Mouse (Mus musculus) layer of hippocampus, adult 6 months (tissue): ENCODE results near the gene Ddx5. TPM values are rescaled to one million over a fixed set of nuclear protein-coding genes. Genes with fewer than 3 reads are reported as not detected.

ENCODE experiments used
- long read RNA-seq, 2 experiments: library from polyadenylated mRNA; unstranded; transcript quantifications; one replicate each; pipeline ENCODE4 v2.0.0; 2019 to 2020
- microRNA-seq: library from miRNA; unstranded; fragments of <30 nt; microRNA quantifications from one replicate; pipeline ENCODE4 v1.2.0, GENCODE M21; 2020
- polyA plus RNA-seq: library from polyadenylated mRNA; unstranded; fragments of <200 nt; fragmentation: Nextera tagmentation; gene quantifications from 2 replicates; pipeline ENCODE4 v1.2.3, GENCODE M21; 2021

The Ddx5 gene
- 195 and 197 TPM in 2 replicates for polyA plus RNA-seq
- long read RNA-seq, experiment 1, transcript Ddx5-201 (13 exons, 3,559 nt), result major isoform, 335 of 593 reads
- long read RNA-seq, experiment 1, partial matches to known transcripts, result 136 of 593 reads
- long read RNA-seq, experiment 1, other reads (novel, unspliced or antisense), result 119 of 593 reads
- long read RNA-seq, experiment 2, transcript Ddx5-208 (12 exons, 3,593 nt), result minor isoform, 128 of 1,760 reads
- long read RNA-seq, experiment 2, transcript Ddx5-201 (13 exons, 3,559 nt), result major isoform, 1,321 of 1,760 reads
- long read RNA-seq, experiment 2, partial matches to known transcripts, result 89 of 1,760 reads
- long read RNA-seq, experiment 2, other reads (novel, unspliced or antisense), result 222 of 1,760 reads

DNA sequence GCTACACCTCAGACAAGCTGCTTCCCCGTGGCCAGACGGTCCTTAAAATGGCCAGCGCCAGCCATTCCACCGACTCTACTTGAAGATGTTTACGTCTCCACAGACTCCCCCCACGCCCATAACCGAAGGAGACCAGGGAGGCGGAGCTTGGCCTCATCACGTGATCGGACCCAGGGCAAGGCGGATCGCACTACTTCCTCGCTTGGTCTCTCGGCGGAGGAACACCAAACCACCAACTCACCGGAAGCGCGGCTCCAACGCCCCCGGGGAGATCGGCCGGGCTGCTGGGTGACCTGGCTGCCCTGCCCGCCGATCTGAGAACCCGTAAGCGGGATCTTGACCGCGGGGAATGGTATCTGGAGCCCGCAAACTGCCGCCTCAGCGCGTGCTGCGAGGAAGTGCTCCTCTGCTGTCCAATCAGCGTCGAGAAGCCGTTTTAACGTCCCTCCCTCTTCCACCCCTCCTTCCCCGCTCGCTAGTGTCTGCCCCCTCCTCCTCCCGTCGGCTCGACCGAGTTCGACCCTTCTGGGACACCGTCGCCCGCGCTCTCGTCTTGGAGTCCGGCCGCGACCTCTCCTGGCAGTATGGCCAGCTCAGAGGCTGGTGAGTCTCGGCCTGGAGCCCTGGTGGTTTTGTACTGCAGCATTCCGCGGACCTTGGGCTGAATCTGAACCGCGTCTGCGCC is at the start of gene Ddx5, which contains the start of gene Cep95:
Gene Ddx5, minus strand, starts transcription at position 411 of the 685 bp plus-strand sequence.
Gene Cep95, plus strand, starts transcription at position 478 of the 685 bp plus-strand sequence.

DNA sequence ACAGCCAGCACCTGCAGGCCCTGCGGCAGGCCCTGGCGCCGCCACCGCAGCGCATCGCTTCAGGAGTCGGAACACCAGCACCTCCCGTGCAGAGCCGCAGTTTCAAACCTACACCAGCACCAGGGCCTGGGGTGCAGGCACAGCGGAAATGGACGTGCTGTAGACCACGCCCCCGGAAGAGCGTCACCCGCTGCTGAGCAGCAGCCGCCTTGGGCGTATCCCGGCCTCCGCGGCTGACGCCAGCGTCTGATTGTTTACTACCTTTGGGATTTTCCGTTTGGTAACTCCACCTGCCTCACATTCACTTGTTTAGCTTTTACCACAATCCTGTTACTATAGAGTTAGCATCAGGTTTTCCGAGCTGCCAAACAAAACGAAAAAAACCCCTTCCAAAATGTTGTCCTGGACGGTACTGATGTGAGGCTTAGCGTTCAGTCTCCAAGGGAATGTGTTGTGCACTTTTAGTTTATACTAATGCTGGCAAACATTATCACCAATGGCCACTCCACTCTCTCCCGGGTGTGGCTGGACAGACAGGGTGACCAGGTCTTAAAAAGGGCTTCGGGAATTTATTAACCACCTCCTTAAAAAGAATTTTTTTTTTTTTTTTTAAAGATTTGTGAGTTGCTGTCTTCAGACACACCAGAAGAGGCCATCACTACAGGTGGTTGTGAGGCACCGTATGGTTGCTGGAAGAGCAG is 9.4 kb downstream of the Ddx5 start, which contains the start of gene Polg2:
Gene Polg2, minus strand, starts transcription at position 150 of the 701 bp plus-strand sequence.

DNA sequence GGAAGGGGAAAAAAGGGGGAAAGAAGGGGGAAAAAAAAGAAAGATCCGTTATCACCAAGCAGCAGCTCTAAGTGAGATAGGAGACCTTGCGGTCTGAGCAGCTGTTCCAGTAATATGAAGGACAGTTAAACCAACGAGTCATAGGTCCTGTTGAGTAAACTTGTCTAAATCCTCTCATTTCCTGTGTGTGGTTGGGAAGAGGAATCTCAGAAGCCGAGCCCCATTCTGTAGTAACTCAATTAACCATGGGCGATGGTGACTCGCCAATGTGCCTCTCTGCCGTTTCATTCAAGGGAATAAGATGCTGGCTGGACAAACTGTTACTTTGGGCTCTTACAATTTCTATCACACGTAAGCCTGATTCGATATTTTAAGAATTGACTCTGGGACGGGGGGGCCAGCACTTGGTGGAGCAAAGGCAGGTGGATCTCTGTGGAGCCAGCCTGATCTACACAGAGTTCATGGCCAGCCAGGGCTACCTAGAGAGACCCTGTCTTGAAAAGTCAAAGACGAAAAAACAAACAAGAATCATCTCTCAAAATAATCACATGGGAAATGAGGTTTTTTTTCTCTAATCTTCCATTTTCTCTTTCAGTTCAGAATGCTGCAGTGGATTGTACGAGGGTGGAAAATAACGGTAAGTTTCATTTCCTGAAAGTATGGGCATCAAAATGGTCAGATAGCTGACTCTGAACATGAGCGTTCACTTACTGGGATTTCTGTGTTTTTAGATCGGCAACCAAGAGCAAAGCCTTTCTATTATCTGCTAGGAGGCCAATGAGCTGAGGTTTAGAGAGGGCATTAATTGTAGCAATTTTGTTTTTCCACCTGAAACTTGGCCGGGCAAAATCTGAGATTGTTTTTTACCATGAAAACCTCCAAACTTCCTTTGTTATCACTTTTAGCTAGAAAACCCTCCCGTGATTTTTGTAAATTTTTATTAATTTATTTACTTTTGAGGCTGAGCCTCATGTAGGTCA is 37.7 kb downstream of the Ddx5 start, which contains the start of gene Milr1:
Gene Milr1, plus strand, starts transcription at position 188 of the 980 bp plus-strand sequence.

DNA sequence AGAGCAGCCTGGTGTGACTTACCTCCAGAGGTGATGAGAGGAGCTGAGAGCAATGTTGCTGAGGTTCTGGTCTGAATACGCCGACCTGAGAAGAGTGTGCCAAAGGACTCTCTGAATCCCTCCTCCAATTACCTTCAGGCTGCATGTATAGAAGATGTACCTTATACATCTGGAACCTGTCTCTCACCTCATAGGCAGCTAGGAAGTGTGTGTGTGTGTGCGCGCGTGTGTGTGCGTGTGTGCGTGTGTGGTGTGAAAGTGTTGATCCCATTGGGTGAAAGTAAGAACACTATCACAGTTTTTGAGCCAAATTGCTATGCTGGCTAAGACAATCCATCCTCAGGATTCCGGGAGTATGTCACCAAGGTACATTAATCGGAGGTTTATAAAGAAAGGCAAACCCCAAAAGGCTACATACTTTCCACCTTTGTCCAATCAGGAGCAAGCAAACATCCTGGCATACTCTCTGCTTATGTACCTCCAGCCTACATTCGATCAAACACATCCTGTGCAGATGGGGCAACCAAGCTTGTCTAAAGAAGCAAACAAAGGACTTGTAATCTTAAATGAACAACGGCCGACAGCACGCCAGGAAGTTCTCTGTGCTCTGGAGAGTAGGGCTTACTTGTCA is 38.7 kb downstream of the Ddx5 start, which contains the start of gene Pecam1:
Gene Pecam1, minus strand, starts transcription at position 508 of the 631 bp plus-strand sequence.

Small RNA genes lying within 50 kb of the gene (microRNA-seq; reads per million reads assigned to microRNA genes)
- gene Gm25994 (not detected), gene Mir3064 (26.4 reads per million, percentile 44 among the genes with 10 or more reads in this experiment)

Other genes starting within 250 kb of the Ddx5 start
- gene Tex2, start 175.8 kb downstream of the Ddx5 start, polyA plus RNA-seq, result 24.0 and 36.6 TPM in 2 replicates
- gene Pecam1, start 38.6 kb downstream of the Ddx5 start, polyA plus RNA-seq, result 8.9 and 9.1 TPM in 2 replicates
- gene Milr1, start 38.0 kb downstream of the Ddx5 start, polyA plus RNA-seq, result 0.30 and 0.56 TPM in 2 replicates
- gene Polg2, start 9.6 kb downstream of the Ddx5 start, polyA plus RNA-seq, result 3.9 and 4.2 TPM in 2 replicates
- 1.1 and 2.7 TPM in 2 replicates for gene Cep95, start 67 bp upstream of the Ddx5 start, polyA plus RNA-seq
- gene Smurf2, start 131.5 kb upstream of the Ddx5 start, polyA plus RNA-seq, result 2.4 and 2.8 TPM in 2 replicates
- gene Kpna2, start 210.4 kb upstream of the Ddx5 start, polyA plus RNA-seq, result 28.6 and 29.6 TPM in 2 replicates
- gene 1810010H24Rik, start 236.5 kb upstream of the Ddx5 start, polyA plus RNA-seq, result 3.6 and 4.1 TPM in 2 replicates